Mouse (Mus musculus) embryonic facial prominence, embryonic 12.5 days (tissue): ENCODE data around the gene Actl10. TPM values are rescaled to one million over a fixed set of nuclear protein-coding genes. Genes with fewer than 3 reads are reported as not detected.

Experiments used
- ATAC-seq: fragments of 200-750 bp; cut with Nextera tagmentation; 2 replicates; pipeline ENCODE4 v1.8.0; 2017; ENCODE audit not compliant: insufficient number of reproducible peaks, insufficient read depth, low FRiP score, low TSS enrichment
- H3K27ac ChIP-seq: fragments of 300-500 bp; sonication (generic); 2 replicates; pipeline ENCODE4 v1.5.1; 2016; ENCODE audit warnings: mild to moderate bottlenecking
- H3K27me3 ChIP-seq: fragments of 300-500 bp; sonication (generic); 2 replicates; pipeline ENCODE4 v1.6.1; 2016; ENCODE audit warnings: mild to moderate bottlenecking, moderate library complexity
- H3K36me3 ChIP-seq: fragments of 300-500 bp; sonication (generic); 2 replicates; pipeline ENCODE4 v1.6.1; 2016; ENCODE audit warnings: mild to moderate bottlenecking
- H3K4me1 ChIP-seq: fragments of 300-500 bp; sonication (generic); 2 replicates; pipeline ENCODE4 v1.6.1; 2016
- H3K4me2 ChIP-seq: fragments of 300-500 bp; sonication (generic); replicated peaks from 2 replicates; pipeline ENCODE4 v1.6.1; 2016; ENCODE audit warnings: mild to moderate bottlenecking, moderate library complexity
- H3K4me3 ChIP-seq: fragments of 300-500 bp; sonication (generic); 2 replicates; pipeline ENCODE4 v1.5.1; 2016; ENCODE audit warnings: mild to moderate bottlenecking
- H3K9ac ChIP-seq: fragments of 300-500 bp; sonication (generic); 2 replicates; pipeline ENCODE4 v1.6.1; 2016; ENCODE audit warnings: mild to moderate bottlenecking, moderate library complexity
- H3K9me3 ChIP-seq: fragments of 300-500 bp; sonication (generic); 2 replicates; pipeline ENCODE4 v1.6.1; 2016; ENCODE audit warnings: mild to moderate bottlenecking, moderate library complexity
- WGBS: fragments of 180-500 bp; shearing (Covaris S2); methylation state at CpG from one replicate; pipeline ENCODE4 v1.1.7; 2016; 5-methylcytosine and 5-hydroxymethylcytosine counted together
- polyA plus RNA-seq: library from polyadenylated mRNA; unstranded; fragments of >200 nt; fragmentation: Nextera tagmentation; extraction: Ambion mirVana; gene quantifications from 2 replicates; pipeline ENCODE4 v1.2.1, GENCODE M21; 2016

The Actl10 gene
- polyA plus RNA-seq, 1 experiment from 2014 or later: 0.28 TPM

- Histone ChIP-seq H3K4me3 (no peak overlapping the region), H3K27ac (no peak overlapping the region), H3K4me1 (peaks cover 15% of the 10 kb centered on the region; the same call in 1 of the 2 replicates), H3K9me3 (no peaks in the 10 kb centered on the region), H3K27me3 (no peaks in the 10 kb centered on the region), H3K4me2 (no peak overlapping the region), H3K36me3 (peaks cover 5% of the 10 kb centered on the region), H3K9ac (no peak overlapping the region)
- 72% methylated on average over 17 of the region's 17 CpGs for WGBS
- ATAC-seq: no peak
Observed at GRCm38 (mm10) chr2:154584931-154585601, 33.5 kb downstream of the Actl10 start.

- Histone ChIP-seq H3K4me3 (no peak overlapping the region), H3K4me1 (peaks cover 15% of the 10 kb centered on the region; the same call in 1 of the 2 replicates), H3K36me3 (peaks cover 5% of the 10 kb centered on the region), H3K9ac (no peak overlapping the region), H3K27me3 (no peaks in the 10 kb centered on the region), H3K4me2 (no peak overlapping the region), H3K27ac (no peak overlapping the region), H3K9me3 (no peaks in the 10 kb centered on the region)
- 70% methylated on average over 5 of the region's 5 CpGs for WGBS
- ATAC-seq: no peak
Observed at GRCm38 (mm10) chr2:154586405-154586804, 34.8 kb downstream of the Actl10 start.

GRCm38 (mm10) chr2:154589051-154589450 lies 37.5 kb downstream of the Actl10 start:
- no peaks in the 10 kb centered on the region for H3K9me3 ChIP-seq
- no peak for ATAC-seq
- no peak overlapping the region for H3K4me2 ChIP-seq
- no peaks in the 10 kb centered on the region for H3K27me3 ChIP-seq
- H3K4me3 ChIP-seq: no peak overlapping the region
- H3K36me3 ChIP-seq: peaks cover 5% of the 10 kb centered on the region
- 84% methylated on average over 4 of the region's 4 CpGs for WGBS
- no peak overlapping the region for H3K27ac ChIP-seq
- H3K9ac ChIP-seq: no peak overlapping the region
- H3K4me1 ChIP-seq: peaks cover 12% of the 10 kb centered on the region; the same call in 1 of the 2 replicates

- Histone ChIP-seq H3K4me2 (no peak overlapping the region), H3K4me1 (no peaks in the 10 kb centered on the region), H3K27ac (no peak overlapping the region), H3K9me3 (no peaks in the 10 kb centered on the region), H3K36me3 (peaks cover 10% of the 10 kb centered on the region), H3K4me3 (no peak overlapping the region), H3K27me3 (no peaks in the 10 kb centered on the region), H3K9ac (no peak overlapping the region; the same call in 1 of the 2 replicates)
- WGBS: 82% methylated on average over 3 of the region's 3 CpGs
- ATAC-seq: no peak
Observed at GRCm38 (mm10) chr2:154591239-154591638, 39.7 kb downstream of the Actl10 start.

- H3K4me3 ChIP-seq: no peak overlapping the region
- no peak for ATAC-seq
- WGBS: 75% methylated on average over 3 of the region's 3 CpGs
- no peaks in the 10 kb centered on the region for H3K27me3 ChIP-seq
- H3K27ac ChIP-seq: no peak overlapping the region
- H3K4me1 ChIP-seq: no peaks in the 10 kb centered on the region
- H3K36me3 ChIP-seq: 0 out of 2 replicates have a peak, but pooled peaks cover 5% of the 10 kb centered on the region
- no peaks in the 10 kb centered on the region for H3K9me3 ChIP-seq
- H3K9ac ChIP-seq: no peak overlapping the region
- H3K4me2 ChIP-seq: no peak overlapping the region
Observed at GRCm38 (mm10) chr2:154593025-154593424, 41.4 kb downstream of the Actl10 start.

- ATAC-seq: no peak
- WGBS: 79% methylated on average over 5 of the region's 5 CpGs
- H3K4me1 ChIP-seq: no peaks in the 10 kb centered on the region
- no peak overlapping the region for H3K27ac ChIP-seq
- 0 out of 2 replicates have a peak, but pooled peaks cover 5% of the 10 kb centered on the region for H3K36me3 ChIP-seq
- no peak overlapping the region for H3K4me3 ChIP-seq
- no peak overlapping the region for H3K4me2 ChIP-seq
- H3K27me3 ChIP-seq: no peaks in the 10 kb centered on the region
- no peak overlapping the region for H3K9ac ChIP-seq
- H3K9me3 ChIP-seq: no peaks in the 10 kb centered on the region
Observed at GRCm38 (mm10) chr2:154595775-154596174, 44.2 kb downstream of the Actl10 start.

- Histone ChIP-seq H3K27me3 (no peaks in the 10 kb centered on the region), H3K36me3 (0 out of 2 replicates have a peak, but pooled peaks cover 5% of the 10 kb centered on the region), H3K4me1 (no peaks in the 10 kb centered on the region), H3K9me3 (no peaks in the 10 kb centered on the region), H3K9ac (no peak overlapping the region), H3K4me3 (no peak overlapping the region), H3K4me2 (no peak overlapping the region), H3K27ac (no peak overlapping the region)
- 79% methylated on average over 3 of the region's 3 CpGs for WGBS
- no peak for ATAC-seq
Observed at GRCm38 (mm10) chr2:154597399-154597798, 45.8 kb downstream of the Actl10 start.

GRCm38 (mm10) chr2:154600586-154600985 lies 49.0 kb downstream of the Actl10 start:
- H3K27ac ChIP-seq: no peak overlapping the region
- H3K4me2 ChIP-seq: no peak overlapping the region
- ATAC-seq: no peak
- 0 out of 2 replicates have a peak, but pooled peaks cover 4% of the 10 kb centered on the region for H3K36me3 ChIP-seq
- H3K27me3 ChIP-seq: no peaks in the 10 kb centered on the region
- no peak overlapping the region for H3K9ac ChIP-seq
- H3K9me3 ChIP-seq: no peaks in the 10 kb centered on the region
- no peak overlapping the region for H3K4me3 ChIP-seq
- H3K4me1 ChIP-seq: peaks cover 7% of the 10 kb centered on the region
- WGBS: 65% methylated on average over 6 of the region's 6 CpGs

- H3K9me3 ChIP-seq: no peaks in the 10 kb centered on the region
- H3K36me3 ChIP-seq: no peaks in the 10 kb centered on the region
- no peak overlapping the region for H3K27ac ChIP-seq
- WGBS: 72% methylated on average over 3 of the region's 3 CpGs
- peaks cover 7% of the 10 kb centered on the region for H3K4me1 ChIP-seq
- H3K9ac ChIP-seq: no peak overlapping the region
- H3K27me3 ChIP-seq: no peaks in the 10 kb centered on the region
- H3K4me3 ChIP-seq: no peak overlapping the region
- ATAC-seq: no peak
- H3K4me2 ChIP-seq: no peak overlapping the region
Observed at GRCm38 (mm10) chr2:154601324-154601723, 49.7 kb downstream of the Actl10 start.

Other genes starting within 250 kb of the Actl10 start
- not detected in 2 replicates for gene Bpifb9b, start 244.5 kb upstream of the Actl10 start, polyA plus RNA-seq
- gene Cdk5rap1, start 178.8 kb upstream of the Actl10 start, polyA plus RNA-seq: 15.9 and 19.6 TPM in 2 replicates
- gene Snta1, start 143.7 kb upstream of the Actl10 start, polyA plus RNA-seq: 9.2 and 9.9 TPM in 2 replicates
- gene Cbfa2t2, start 115.3 kb upstream of the Actl10 start, polyA plus RNA-seq: 58.8 and 65.3 TPM in 2 replicates
- 1.0 and 1.2 TPM in 2 replicates for gene 1700003F12Rik, start 4.7 kb upstream of the Actl10 start, polyA plus RNA-seq
- gene Necab3, start 7.1 kb downstream of the Actl10 start, polyA plus RNA-seq: 3.5 and 3.7 TPM in 2 replicates
- gene E2f1, start 18.1 kb downstream of the Actl10 start, polyA plus RNA-seq: 25.9 and 26.3 TPM in 2 replicates
- gene Pxmp4, start 51.9 kb downstream of the Actl10 start, polyA plus RNA-seq: 16.9 and 18.5 TPM in 2 replicates
- 1.4 and 1.7 TPM in 2 replicates for gene Zfp341, start 61.5 kb downstream of the Actl10 start, polyA plus RNA-seq
- 0.49 and 1.1 TPM in 2 replicates for gene 4930519P11Rik, start 61.7 kb downstream of the Actl10 start, polyA plus RNA-seq
- 29.3 and 29.4 TPM in 2 replicates for gene Chmp4b, start 99.9 kb downstream of the Actl10 start, polyA plus RNA-seq
- not detected in 2 replicates for gene Gm14214, start 218.3 kb downstream of the Actl10 start, polyA plus RNA-seq
- 47.6 and 57.5 TPM in 2 replicates for gene Raly, start 239.3 kb downstream of the Actl10 start, polyA plus RNA-seq
- gene a, start 239.6 kb downstream of the Actl10 start, polyA plus RNA-seq: 9.4 and 9.6 TPM in 2 replicates